In genomic region chr11:84013105-84013504, GRCm38 (mm10) we compare ENCODE assay signal across 9 mouse cellular contexts. TPM values are rescaled to one million over a fixed set of nuclear protein-coding genes. Genes with fewer than 3 reads are reported as not detected.
DNase-seq lines count a peak whose midpoint lies in the region; ATAC-seq and TF ChIP-seq lines count a peak whose summit lies in the region.
"Had no signal": no experiment of that assay in that cellular context is flagged by ENCODE, and none has a peak within 500 bp of the region (broad histone marks: within the 10 kb centered on the region; RNA-seq: fewer than 3 reads in every experiment).

No protein-coding gene starts in this region.

- peaks cover 57% of the 10 kb centered on the region for H3K4me1 ChIP-seq in midbrain, embryonic 10.5 days
- H3K4me1 ChIP-seq in midbrain, embryonic 16.5 days (ENCODE audit: control insufficient read depth, insufficient read depth, low read length) = peaks cover 32% of the 10 kb centered on the region
- peaks cover 45% of the 10 kb centered on the region for H3K4me1 ChIP-seq in forebrain, embryonic 13.5 days
- H3K4me1 ChIP-seq in limb, embryonic 12.5 days (replicated peaks) = peaks cover 14% of the 10 kb centered on the region
- no peaks in the 10 kb centered on the region for H3K4me1 ChIP-seq in stomach, postnatal 0 days (replicated peaks; ENCODE audit: control insufficient read depth, insufficient read depth)

- DNase-seq in midbrain, embryonic 10.5 days (ENCODE audit: low spot score) = no peak
- peak; percentile 76 for DNase-seq in thymus, postnatal 4 days
- no peak for DNase-seq in stomach, postnatal 0 days (ENCODE audit: low spot score)
- DNase-seq in testis, postnatal 10 days (ENCODE audit: low spot score) = no peak

- no peak for ATAC-seq in midbrain, embryonic 16.5 days
- ATAC-seq in forebrain, embryonic 13.5 days = peak; percentile 70
- no peak for ATAC-seq in limb, embryonic 12.5 days (ENCODE audit: insufficient number of reproducible peaks, insufficient read depth, low FRiP score, low TSS enrichment, low read depth)
- no peak for ATAC-seq in stomach, postnatal 0 days (ENCODE audit: low FRiP score, low TSS enrichment)
- no peak for ATAC-seq in megakaryocyte progenitor cell, adult 5-6 weeks (replicated peaks; ENCODE audit: poor library complexity)

- no peaks in the 10 kb centered on the region for H3K9me3 ChIP-seq in midbrain, embryonic 10.5 days (replicated peaks)
- no peaks in the 10 kb centered on the region for H3K9me3 ChIP-seq in midbrain, embryonic 16.5 days (replicated peaks; ENCODE audit: control insufficient read depth, low read length, poor library complexity, severe bottlenecking)
- H3K9me3 ChIP-seq in forebrain, embryonic 13.5 days (replicated peaks) = no peaks in the 10 kb centered on the region
- H3K9me3 ChIP-seq in limb, embryonic 12.5 days = no peaks in the 10 kb centered on the region
- no peaks in the 10 kb centered on the region for H3K9me3 ChIP-seq in stomach, postnatal 0 days (ENCODE audit: control insufficient read depth, low read length)
- H3K9me3 ChIP-seq: megakaryocyte, embryonic 14.5 days had no signal

- no peak overlapping the region for H3K9ac ChIP-seq in midbrain, embryonic 16.5 days (ENCODE audit: low read depth, low read length)
- no peak overlapping the region for H3K9ac ChIP-seq in forebrain, embryonic 13.5 days
- no peak overlapping the region for H3K9ac ChIP-seq in limb, embryonic 12.5 days (replicated peaks)
- no peak overlapping the region for H3K9ac ChIP-seq in stomach, postnatal 0 days (ENCODE audit: low read length)

- no peak for TF ChIP-seq CTCF in stomach, postnatal 0 days (IDR thresholded peaks at IDR 0.05; ENCODE audit: low read depth)

- no peak overlapping the region for H3K4me2 ChIP-seq in midbrain, embryonic 16.5 days (ENCODE audit: low read length)
- no peak overlapping the region for H3K4me2 ChIP-seq in forebrain, embryonic 13.5 days
- no peak overlapping the region for H3K4me2 ChIP-seq in limb, embryonic 12.5 days
- H3K4me2 ChIP-seq in stomach, postnatal 0 days (replicated peaks; ENCODE audit: low read depth) = no peak overlapping the region

- 8% methylated on average over 7 of the region's 7 CpGs for WGBS in midbrain, embryonic 10.5 days
- WGBS in midbrain, embryonic 16.5 days = 2% methylated on average over 7 of the region's 7 CpGs
- WGBS in forebrain, embryonic 13.5 days = 11% methylated on average over 7 of the region's 7 CpGs
- WGBS in limb, embryonic 12.5 days = 5% methylated on average over 7 of the region's 7 CpGs
- 40% methylated on average over 7 of the region's 7 CpGs for WGBS in stomach, postnatal 0 days

- H3K27me3 ChIP-seq in midbrain, embryonic 10.5 days (ENCODE audit: low read depth, poor library complexity, severe bottlenecking) = peaks cover 15% of the 10 kb centered on the region; the same call in 1 of the 2 replicates
- H3K27me3 ChIP-seq in midbrain, embryonic 16.5 days (ENCODE audit: control insufficient read depth, insufficient read depth, low read depth, low read length) = no peaks in the 10 kb centered on the region
- H3K27me3 ChIP-seq in forebrain, embryonic 13.5 days = no peaks in the 10 kb centered on the region
- 0 out of 2 replicates have a peak, but pooled peaks cover 5% of the 10 kb centered on the region for H3K27me3 ChIP-seq in limb, embryonic 12.5 days
- H3K27me3 ChIP-seq in stomach, postnatal 0 days (ENCODE audit: control insufficient read depth, insufficient read depth, low read length) = no peaks in the 10 kb centered on the region
- H3K27me3 ChIP-seq: megakaryocyte, embryonic 14.5 days had no signal

- peak overlapping the region; percentile 68 for H3K27ac ChIP-seq in midbrain, embryonic 10.5 days (replicated peaks)
- H3K27ac ChIP-seq in midbrain, embryonic 16.5 days (ENCODE audit: low read length) = no peak overlapping the region
- peak overlapping the region; percentile 87 for H3K27ac ChIP-seq in forebrain, embryonic 13.5 days
- 0 out of 2 replicates have a peak overlapping the region, but pooled peaks have one; percentile 45 for H3K27ac ChIP-seq in limb, embryonic 12.5 days
- H3K27ac ChIP-seq in stomach, postnatal 0 days (replicated peaks) = no peak overlapping the region

- no peak overlapping the region for H3K4me3 ChIP-seq in midbrain, embryonic 10.5 days
- no peak overlapping the region for H3K4me3 ChIP-seq in midbrain, embryonic 16.5 days (ENCODE audit: low read depth, low read length)
- no peak overlapping the region for H3K4me3 ChIP-seq in forebrain, embryonic 13.5 days
- no peak overlapping the region for H3K4me3 ChIP-seq in limb, embryonic 12.5 days (replicated peaks)
- no peak overlapping the region for H3K4me3 ChIP-seq in stomach, postnatal 0 days (ENCODE audit: low read depth, low read length)
- H3K4me3 ChIP-seq: megakaryocyte, embryonic 14.5 days had no signal

- TF ChIP-seq EP300 in stomach, postnatal 0 days (optimal IDR thresholded peaks at IDR 0.05) = no peak

- peaks cover 37% of the 10 kb centered on the region for H3K36me3 ChIP-seq in midbrain, embryonic 10.5 days
- H3K36me3 ChIP-seq in midbrain, embryonic 16.5 days (ENCODE audit: control insufficient read depth, insufficient read depth, low read length) = peaks cover 13% of the 10 kb centered on the region
- peaks cover 28% of the 10 kb centered on the region for H3K36me3 ChIP-seq in forebrain, embryonic 13.5 days (ENCODE audit: poor library complexity, severe bottlenecking)
- H3K36me3 ChIP-seq in limb, embryonic 12.5 days = peaks cover 26% of the 10 kb centered on the region; the same call in 1 of the 2 replicates
- peaks cover 14% of the 10 kb centered on the region for H3K36me3 ChIP-seq in stomach, postnatal 0 days (ENCODE audit: control insufficient read depth, insufficient read depth, low read length)

RNA-seq across cellular contexts. Expression of gene Synrg, which starts 48.9 kb away (rescaled TPM):
- 11.0 and 15.3 TPM in 2 replicates for polyA plus RNA-seq in midbrain, embryonic 10.5 days (2016; fragmentation: Nextera tagmentation; extraction: Ambion mirVana)
- polyA plus RNA-seq in midbrain, embryonic 16.5 days (2015; fragmentation: Nextera tagmentation; extraction: Ambion mirVana) = 26.4 and 31.4 TPM in 2 replicates
- 28.2 and 28.6 TPM in 2 replicates for polyA plus RNA-seq in forebrain, embryonic 13.5 days (2015; fragmentation: Nextera tagmentation; extraction: Ambion mirVana)
- polyA plus RNA-seq in limb, embryonic 12.5 days (2016; fragmentation: Nextera tagmentation; extraction: Ambion mirVana) = 7.7 and 8.6 TPM in 2 replicates
- 7.2 TPM in 2 replicates for polyA plus RNA-seq in stomach, postnatal 0 days (2015; fragmentation: Nextera tagmentation; extraction: Ambion mirVana)
- 20.4 and 25.3 TPM in 2 replicates for total RNA-seq in megakaryocyte progenitor cell, adult 5-6 weeks (2015)
- 13.2 and 14.6 TPM in 2 replicates for total RNA-seq in megakaryocyte progenitor cell, adult 5-6 weeks (2017)

RNA-seq across cellular contexts. Expression of gene Dusp14, which starts 56.0 kb away (rescaled TPM):
- polyA plus RNA-seq in midbrain, embryonic 10.5 days (2016; fragmentation: Nextera tagmentation; extraction: Ambion mirVana) = 10.3 and 10.8 TPM in 2 replicates
- polyA plus RNA-seq in midbrain, embryonic 16.5 days (2015; fragmentation: Nextera tagmentation; extraction: Ambion mirVana) = 11.0 and 11.8 TPM in 2 replicates
- 27.6 and 33.8 TPM in 2 replicates for polyA plus RNA-seq in forebrain, embryonic 13.5 days (2015; fragmentation: Nextera tagmentation; extraction: Ambion mirVana)
- polyA plus RNA-seq in limb, embryonic 12.5 days (2016; fragmentation: Nextera tagmentation; extraction: Ambion mirVana) = 9.6 TPM in 2 replicates
- polyA plus RNA-seq in stomach, postnatal 0 days (2015; fragmentation: Nextera tagmentation; extraction: Ambion mirVana) = 118 and 130 TPM in 2 replicates
- not detected in 2 replicates for total RNA-seq in megakaryocyte progenitor cell, adult 5-6 weeks (2015)
- total RNA-seq in megakaryocyte progenitor cell, adult 5-6 weeks (2017) = not detected in 2 replicates

Comparison
In these comparisons a context has a peak if more than half of its experiments do, and no peak if none do; other contexts are left out.
1. H3K27ac ChIP-seq: peak in midbrain, embryonic 10.5 days (single experiment), forebrain, embryonic 13.5 days (single experiment) and limb, embryonic 12.5 days (single experiment); none in midbrain, embryonic 16.5 days (single experiment) and stomach, postnatal 0 days (single experiment).